Mouse (Mus musculus): ENCODE measurements around the gene S1pr5. TPM values are rescaled to one million over a fixed set of nuclear protein-coding genes. Genes with fewer than 3 reads are reported as not detected.

S1pr5 gene
- polyA plus RNA-seq (2014; fragmentation: Illumina TruSeq; extraction: RNeasy Lipid Tissue Mini Kit (QIAGEN cat#74804); ENCODE audit: low read depth, low replicate concordance) = not detected

DNA sequence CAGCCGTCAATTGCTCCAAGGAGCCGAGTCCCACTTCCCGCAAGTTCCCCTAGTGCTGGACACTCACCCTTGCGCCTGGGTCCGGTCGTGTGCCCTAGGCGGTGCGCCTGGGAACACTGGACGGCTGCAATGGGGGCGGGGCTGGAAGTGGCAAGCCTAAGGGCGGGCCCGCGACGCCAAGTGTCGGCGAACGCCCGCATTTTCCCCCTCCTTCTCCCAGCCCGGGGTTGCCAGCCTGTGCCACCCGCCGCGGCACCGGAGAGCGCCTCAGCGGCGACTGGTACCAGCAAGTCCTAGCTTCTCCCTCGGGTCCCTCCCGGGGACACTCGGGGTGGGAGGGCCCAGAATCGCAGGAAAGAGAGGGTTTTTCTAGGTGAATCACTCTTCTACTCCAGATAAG is at the start of gene S1pr5:
Gene S1pr5 (minus strand): TSS at position 118 of the 400 bp plus-strand sequence.

DNA sequence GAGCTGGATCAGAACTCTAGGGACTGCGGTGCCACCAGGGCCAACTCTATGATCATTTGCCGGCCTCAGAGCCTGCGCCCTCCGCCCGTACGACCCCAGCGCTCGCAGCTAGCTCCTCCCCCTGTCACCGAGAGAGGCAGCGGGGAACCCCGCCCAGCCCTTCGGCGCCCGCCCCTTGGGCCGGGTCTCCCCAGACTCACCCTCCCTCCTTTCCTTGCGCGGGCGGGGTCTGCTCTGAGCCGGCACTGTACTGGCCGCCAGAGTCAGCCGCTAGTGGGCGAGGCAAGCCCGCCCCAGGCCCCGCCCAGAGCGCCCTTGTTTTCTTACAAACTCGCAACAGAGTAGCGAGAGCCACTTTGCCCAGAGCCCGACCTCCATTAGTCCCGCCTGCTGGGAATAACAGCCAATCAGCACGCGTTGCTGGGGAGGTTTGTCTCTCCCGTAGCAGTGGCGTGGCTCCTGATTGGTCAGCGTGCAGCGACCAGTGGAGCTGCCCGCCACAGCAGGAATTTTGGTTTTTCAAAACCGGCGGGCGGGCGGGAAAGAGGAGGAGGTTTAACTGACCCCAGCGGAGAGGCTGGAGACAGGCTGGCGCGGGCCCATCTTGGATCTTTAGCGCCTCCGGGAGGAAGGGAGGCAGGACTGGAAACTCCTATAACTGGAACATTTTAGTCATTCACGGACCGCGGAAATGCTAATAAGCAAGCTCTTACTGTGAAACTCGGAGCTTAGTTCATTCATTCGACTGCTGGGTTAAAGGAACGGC is 43.0 kb upstream of the S1pr5 start, which contains the start of gene Cdkn2d:
Gene Cdkn2d (minus strand): TSS at position 386 of the 766 bp plus-strand sequence.

GRCm38 (mm10) chr9:21287571-21288402 is 39.5 kb upstream of the S1pr5 start, which contains the start of gene Kri1:
Kri1 (minus strand) TSS chr9:21287969.

GRCm38 (mm10) chr9:21265000-21265561 is 16.8 kb upstream of the S1pr5 start, which contains the start of gene Atg4d:
Atg4d (plus strand) TSS chr9:21265293.

GRCm38 (mm10) chr9:21238733-21239464 is 9.3 kb downstream of the S1pr5 start, which contains the start of gene Keap1:
Keap1 (minus strand) TSS chr9:21239361.

Other genes starting within 250 kb of the S1pr5 start
- 1.1 TPM for gene Mrpl4, start 245.7 kb downstream of the S1pr5 start, polyA plus RNA-seq (2014; fragmentation: Illumina TruSeq; extraction: RNeasy Lipid Tissue Mini Kit (QIAGEN cat#74804); ENCODE audit: low read depth, low replicate concordance)
- gene Icam1, start 232.5 kb downstream of the S1pr5 start, polyA plus RNA-seq (2014; fragmentation: Illumina TruSeq; extraction: RNeasy Lipid Tissue Mini Kit (QIAGEN cat#74804); ENCODE audit: low read depth, low replicate concordance) = 3.1 TPM
- gene Icam4, start 219.1 kb downstream of the S1pr5 start, polyA plus RNA-seq (2014; fragmentation: Illumina TruSeq; extraction: RNeasy Lipid Tissue Mini Kit (QIAGEN cat#74804); ENCODE audit: low read depth, low replicate concordance) = not detected
- not detected for gene Icam5, start 216.4 kb downstream of the S1pr5 start, polyA plus RNA-seq (2014; fragmentation: Illumina TruSeq; extraction: RNeasy Lipid Tissue Mini Kit (QIAGEN cat#74804); ENCODE audit: low read depth, low replicate concordance)
- not detected for gene Zglp1, start 181.3 kb downstream of the S1pr5 start, polyA plus RNA-seq (2014; fragmentation: Illumina TruSeq; extraction: RNeasy Lipid Tissue Mini Kit (QIAGEN cat#74804); ENCODE audit: low read depth, low replicate concordance)
- not detected for gene Gm49373, start 175.3 kb downstream of the S1pr5 start, polyA plus RNA-seq (2014; fragmentation: Illumina TruSeq; extraction: RNeasy Lipid Tissue Mini Kit (QIAGEN cat#74804); ENCODE audit: low read depth, low replicate concordance)
- gene Fdx1l, start 174.8 kb downstream of the S1pr5 start, polyA plus RNA-seq (2014; fragmentation: Illumina TruSeq; extraction: RNeasy Lipid Tissue Mini Kit (QIAGEN cat#74804); ENCODE audit: low read depth, low replicate concordance) = not detected
- 2.4 TPM for gene Gm38431, start 156.4 kb downstream of the S1pr5 start, polyA plus RNA-seq (2014; fragmentation: Illumina TruSeq; extraction: RNeasy Lipid Tissue Mini Kit (QIAGEN cat#74804); ENCODE audit: low read depth, low replicate concordance)
- gene Raver1, start 156.4 kb downstream of the S1pr5 start, polyA plus RNA-seq (2014; fragmentation: Illumina TruSeq; extraction: RNeasy Lipid Tissue Mini Kit (QIAGEN cat#74804); ENCODE audit: low read depth, low replicate concordance) = 10.4 TPM
- 1.3 TPM for gene Tyk2, start 117.2 kb downstream of the S1pr5 start, polyA plus RNA-seq (2014; fragmentation: Illumina TruSeq; extraction: RNeasy Lipid Tissue Mini Kit (QIAGEN cat#74804); ENCODE audit: low read depth, low replicate concordance)
- 13.1 TPM for gene Cdc37, start 98.5 kb downstream of the S1pr5 start, polyA plus RNA-seq (2014; fragmentation: Illumina TruSeq; extraction: RNeasy Lipid Tissue Mini Kit (QIAGEN cat#74804); ENCODE audit: low read depth, low replicate concordance)
- 0.87 TPM for gene Pde4a, start 82.7 kb downstream of the S1pr5 start, polyA plus RNA-seq (2014; fragmentation: Illumina TruSeq; extraction: RNeasy Lipid Tissue Mini Kit (QIAGEN cat#74804); ENCODE audit: low read depth, low replicate concordance)
- gene Keap1, start 9.1 kb downstream of the S1pr5 start, polyA plus RNA-seq (2014; fragmentation: Illumina TruSeq; extraction: RNeasy Lipid Tissue Mini Kit (QIAGEN cat#74804); ENCODE audit: low read depth, low replicate concordance) = 10.0 TPM
- gene Atg4d, start 16.9 kb upstream of the S1pr5 start, polyA plus RNA-seq (2014; fragmentation: Illumina TruSeq; extraction: RNeasy Lipid Tissue Mini Kit (QIAGEN cat#74804); ENCODE audit: low read depth, low replicate concordance) = 1.5 TPM
- 5.5 TPM for gene Kri1, start 39.5 kb upstream of the S1pr5 start, polyA plus RNA-seq (2014; fragmentation: Illumina TruSeq; extraction: RNeasy Lipid Tissue Mini Kit (QIAGEN cat#74804); ENCODE audit: low read depth, low replicate concordance)
- 7.1 TPM for gene Cdkn2d, start 43.0 kb upstream of the S1pr5 start, polyA plus RNA-seq (2014; fragmentation: Illumina TruSeq; extraction: RNeasy Lipid Tissue Mini Kit (QIAGEN cat#74804); ENCODE audit: low read depth, low replicate concordance)
- not detected for gene Ap1m2, start 63.9 kb upstream of the S1pr5 start, polyA plus RNA-seq (2014; fragmentation: Illumina TruSeq; extraction: RNeasy Lipid Tissue Mini Kit (QIAGEN cat#74804); ENCODE audit: low read depth, low replicate concordance)
- gene Slc44a2, start 72.3 kb upstream of the S1pr5 start, polyA plus RNA-seq (2014; fragmentation: Illumina TruSeq; extraction: RNeasy Lipid Tissue Mini Kit (QIAGEN cat#74804); ENCODE audit: low read depth, low replicate concordance) = 23.9 TPM
- 20.9 TPM for gene Ilf3, start 119.4 kb upstream of the S1pr5 start, polyA plus RNA-seq (2014; fragmentation: Illumina TruSeq; extraction: RNeasy Lipid Tissue Mini Kit (QIAGEN cat#74804); ENCODE audit: low read depth, low replicate concordance)
- not detected for gene Qtrt1, start 163.4 kb upstream of the S1pr5 start, polyA plus RNA-seq (2014; fragmentation: Illumina TruSeq; extraction: RNeasy Lipid Tissue Mini Kit (QIAGEN cat#74804); ENCODE audit: low read depth, low replicate concordance)
- 22.1 TPM for gene Dnm2, start 176.5 kb upstream of the S1pr5 start, polyA plus RNA-seq (2014; fragmentation: Illumina TruSeq; extraction: RNeasy Lipid Tissue Mini Kit (QIAGEN cat#74804); ENCODE audit: low read depth, low replicate concordance)

Measured in adrenal gland, adult 10 weeks (tissue).